Mouse (Mus musculus): ENCODE results near the gene Rpl12.

- TF ChIP-seq CTCF (IDR thresholded peaks at IDR 0.05; ENCODE audit: borderline replicate concordance, extremely low read depth, insufficient read depth, insufficient read length) (no peak), POLR2A (IDR thresholded peaks at IDR 0.05; ENCODE audit: borderline replicate concordance, extremely low read depth, insufficient read depth, insufficient read length, poor library complexity, severe bottlenecking) (no peak)
These were observed 30.8 kb downstream of the Rpl12 start for GRCm38 (mm10) chr2:32992130-32992529.
